Mouse (Mus musculus) spleen, postnatal 10 days (tissue): ENCODE data around the gene Fsd2.
A peak's percentile ranks its signal among the peaks of the same experiment; 100 is the strongest.

ENCODE experiments used
- DNase-seq, 2 experiments: peaks; one replicate each; pipeline ENCODE4 v3.0.0; 2021 to 2022; ENCODE audit warnings: low spot score in 2 of 2

Gene Fsd2

GRCm38 (mm10) chr7:81541924-81542524 lies 24.7 kb downstream of the Fsd2 start:
- no peak for DNase-seq

GRCm38 (mm10) chr7:81540999-81541398 lies 25.7 kb downstream of the Fsd2 start:
- DNase-seq = no peak

- no peak for DNase-seq
Measured at GRCm38 (mm10) chr7:81539565-81539964, 27.2 kb downstream of the Fsd2 start.

GRCm38 (mm10) chr7:81538070-81538675 lies 28.6 kb downstream of the Fsd2 start:
- DNase-seq = no peak

- no peak for DNase-seq
Measured at GRCm38 (mm10) chr7:81536478-81536877, 30.3 kb downstream of the Fsd2 start.

GRCm38 (mm10) chr7:81531462-81531861 lies 35.3 kb downstream of the Fsd2 start:
- no peak for DNase-seq

GRCm38 (mm10) chr7:81528918-81529317 lies 37.8 kb downstream of the Fsd2 start:
- DNase-seq = no peak

- DNase-seq = no peak
Measured at GRCm38 (mm10) chr7:81523663-81524017, 43.1 kb downstream of the Fsd2 start.

GRCm38 (mm10) chr7:81523008-81523662 lies 43.6 kb downstream of the Fsd2 start:
- peak; percentile 73 to 90 for DNase-seq

GRCm38 (mm10) chr7:81516154-81517030 lies 50.4 kb downstream of the Fsd2 start:
- no peak for DNase-seq

GRCm38 (mm10) chr7:81514906-81515590 lies 51.7 kb downstream of the Fsd2 start:
- no peak for DNase-seq

GRCm38 (mm10) chr7:81501050-81501449 lies 65.7 kb downstream of the Fsd2 start:
- DNase-seq = no peak

GRCm38 (mm10) chr7:81498181-81498580 lies 68.6 kb downstream of the Fsd2 start, which contains the start of gene BC048679:
Gene BC048679 (minus strand): TSS chr7:81498281.
- DNase-seq = no peak

- no peak for DNase-seq
Measured at GRCm38 (mm10) chr7:81497171-81497570, 69.6 kb downstream of the Fsd2 start.

- peak; percentile 11 to 59 for DNase-seq
Measured at GRCm38 (mm10) chr7:81493331-81494021, 73.3 kb downstream of the Fsd2 start, which contains the start of gene Ap3b2. Gene Ap3b2 (minus strand): TSS chr7:81493925.

GRCm38 (mm10) chr7:81492628-81493027 lies 74.1 kb downstream of the Fsd2 start:
- DNase-seq = no peak

- no peak for DNase-seq
Measured at GRCm38 (mm10) chr7:81489649-81490048, 77.1 kb downstream of the Fsd2 start.
